Mouse (Mus musculus): ENCODE data around the gene Serpinc1. TPM values are rescaled to one million over a fixed set of nuclear protein-coding genes. Genes with fewer than 3 reads are reported as not detected.
"Not testable (repeated sequence)": the region's sequence is repeated elsewhere in the genome, so short reads cannot be mapped to it uniquely, and the experiment has no call there.

The Serpinc1 gene
- polyA plus RNA-seq, 1 experiment, result 0.21 TPM

DNA sequence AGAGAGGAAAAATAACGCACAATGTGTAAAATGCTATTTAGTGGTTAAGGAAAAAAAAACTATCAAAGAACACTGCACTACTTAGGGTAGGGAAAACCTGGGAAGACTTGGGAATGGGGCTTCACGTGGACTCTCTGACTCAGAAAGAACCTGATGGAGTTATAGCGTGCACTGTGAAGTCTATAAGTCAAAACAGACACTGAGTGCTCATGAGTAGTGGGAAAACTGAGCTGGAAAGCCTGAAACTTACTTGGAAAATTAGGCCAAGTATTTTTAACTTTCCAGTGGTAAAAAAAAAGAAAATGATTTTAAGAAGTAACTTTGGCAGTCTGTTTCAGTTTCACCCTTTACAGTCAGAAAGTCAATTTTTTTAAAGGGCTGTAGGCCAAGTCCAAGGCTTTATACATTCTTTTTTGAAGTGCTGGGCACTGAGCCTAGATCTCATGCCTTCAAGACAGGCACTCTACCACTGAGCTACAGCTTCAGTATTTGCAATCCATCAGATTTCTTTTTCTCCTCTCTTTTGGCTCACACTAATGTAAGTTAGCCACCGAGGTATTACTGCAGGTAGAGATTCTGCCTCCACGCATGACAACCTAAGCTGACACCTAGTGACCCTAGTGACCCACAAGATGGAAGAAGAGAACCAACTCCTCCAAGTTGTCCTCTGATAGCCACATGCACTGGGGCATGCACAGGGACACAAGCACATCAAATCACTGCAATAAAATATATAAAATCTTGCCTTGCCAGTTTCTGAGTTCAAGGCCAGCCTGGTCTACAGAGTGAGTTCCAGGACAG, 47.2 kb downstream of the Serpinc1 start:
- H3ac ChIP-seq (ENCODE audit: control insufficient read depth, insufficient read length, low read depth), result no peak overlapping the region
- H3K79me3 ChIP-seq (ENCODE audit: low read depth), result no peaks in the 10 kb centered on the region
- no peak overlapping the region for H3K4me3 ChIP-seq (ENCODE audit: insufficient read depth, poor library complexity, severe bottlenecking)
- no peak for TF ChIP-seq MYOG (IDR thresholded peaks at IDR 0.05; ENCODE audit: control insufficient read depth, extremely low read depth, insufficient read length)
- TF ChIP-seq MYOD1 (IDR thresholded peaks at IDR 0.05; ENCODE audit: control insufficient read depth, insufficient read length, low read depth), result no peak
- no peak for TF ChIP-seq MAX (IDR thresholded peaks at IDR 0.05)
- no peak for TF ChIP-seq CEBPB (IDR thresholded peaks at IDR 0.05; ENCODE audit: low read depth)
- no peak for TF ChIP-seq FOSL1 (IDR thresholded peaks at IDR 0.05; ENCODE audit: insufficient read depth, low read length, poor library complexity, severe bottlenecking)
- TF ChIP-seq CTCF (IDR thresholded peaks at IDR 0.05; ENCODE audit: control insufficient read depth, insufficient read depth, insufficient read length), result no peak
- no peak for TF ChIP-seq USF1 (IDR thresholded peaks at IDR 0.05; ENCODE audit: low read depth)
- H3K36me3 ChIP-seq (ENCODE audit: control insufficient read depth, insufficient read depth), result peaks cover 20% of the 10 kb centered on the region
- H3K27me3 ChIP-seq (ENCODE audit: control insufficient read depth, insufficient read depth, insufficient read length), result no peaks in the 10 kb centered on the region
- H3K79me2 ChIP-seq (ENCODE audit: control insufficient read depth, insufficient read depth), result no peaks in the 10 kb centered on the region

DNA sequence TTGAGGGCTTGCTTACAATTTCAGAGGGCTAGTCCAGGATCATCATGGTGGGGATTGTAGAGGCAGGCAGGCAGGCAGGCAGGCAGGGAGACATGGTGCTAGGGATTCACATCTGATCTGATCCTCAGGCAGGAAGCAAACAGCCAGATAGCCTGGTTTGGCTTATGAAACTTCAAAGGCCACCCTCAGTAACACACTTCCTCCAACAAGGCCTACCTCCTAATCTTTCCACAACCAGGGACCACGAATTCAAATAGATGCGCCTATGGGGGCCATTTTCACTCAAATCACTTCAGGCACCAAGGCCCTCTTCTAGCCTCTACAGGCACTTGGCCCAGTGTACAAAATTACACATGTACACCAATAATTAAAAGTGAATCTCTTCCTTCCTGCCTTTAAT, 48.8 kb downstream of the Serpinc1 start:
- Histone ChIP-seq H3K79me3 (ENCODE audit: low read depth) (no peaks in the 10 kb centered on the region), H3K79me2 (ENCODE audit: control insufficient read depth, insufficient read depth) (no peaks in the 10 kb centered on the region), H3K27me3 (ENCODE audit: control insufficient read depth, insufficient read depth, insufficient read length) (no peaks in the 10 kb centered on the region), H3K4me3 (ENCODE audit: insufficient read depth, poor library complexity, severe bottlenecking) (no peak overlapping the region), H3ac (ENCODE audit: control insufficient read depth, insufficient read length, low read depth) (no peak overlapping the region), H3K36me3 (ENCODE audit: control insufficient read depth, insufficient read depth) (peaks cover 30% of the 10 kb centered on the region)
- TF ChIP-seq CTCF (IDR thresholded peaks at IDR 0.05; ENCODE audit: control insufficient read depth, insufficient read depth, insufficient read length) (no peak), USF1 (IDR thresholded peaks at IDR 0.05; ENCODE audit: low read depth) (no peak), MAX (IDR thresholded peaks at IDR 0.05) (no peak), FOSL1 (IDR thresholded peaks at IDR 0.05; ENCODE audit: insufficient read depth, low read length, poor library complexity, severe bottlenecking) (no peak), CEBPB (IDR thresholded peaks at IDR 0.05; ENCODE audit: low read depth) (no peak), MYOG (IDR thresholded peaks at IDR 0.05; ENCODE audit: control insufficient read depth, extremely low read depth, insufficient read length) (no peak), MYOD1 (IDR thresholded peaks at IDR 0.05; ENCODE audit: control insufficient read depth, insufficient read length, low read depth) (no peak)

GRCm38 (mm10) chr1:161028427-161028826, 50.0 kb downstream of the Serpinc1 start:
- H3K27me3 ChIP-seq (ENCODE audit: control insufficient read depth, insufficient read depth, insufficient read length); H3ac ChIP-seq (ENCODE audit: control insufficient read depth, insufficient read length, low read depth); H3K79me2 ChIP-seq (ENCODE audit: control insufficient read depth, insufficient read depth); H3K79me3 ChIP-seq (ENCODE audit: low read depth); H3K4me3 ChIP-seq (ENCODE audit: insufficient read depth, poor library complexity, severe bottlenecking): not testable (repeated sequence)
- peaks cover 31% of the 10 kb centered on the region for H3K36me3 ChIP-seq (ENCODE audit: control insufficient read depth, insufficient read depth)

GRCm38 (mm10) chr1:161030058-161030457, 51.7 kb downstream of the Serpinc1 start:
- peaks cover 31% of the 10 kb centered on the region for H3K36me3 ChIP-seq (ENCODE audit: control insufficient read depth, insufficient read depth)
- peaks cover under 1% of the 10 kb centered on the region for H3K79me3 ChIP-seq (ENCODE audit: low read depth)
- TF ChIP-seq MYOG (IDR thresholded peaks at IDR 0.05; ENCODE audit: control insufficient read depth, extremely low read depth, insufficient read length) (no peak), USF1 (IDR thresholded peaks at IDR 0.05; ENCODE audit: low read depth) (no peak), MYOD1 (IDR thresholded peaks at IDR 0.05; ENCODE audit: control insufficient read depth, insufficient read length, low read depth) (no peak), FOSL1 (IDR thresholded peaks at IDR 0.05; ENCODE audit: insufficient read depth, low read length, poor library complexity, severe bottlenecking) (no peak), MAX (IDR thresholded peaks at IDR 0.05) (no peak), CEBPB (IDR thresholded peaks at IDR 0.05; ENCODE audit: low read depth) (no peak), CTCF (IDR thresholded peaks at IDR 0.05; ENCODE audit: control insufficient read depth, insufficient read depth, insufficient read length) (no peak)

GRCm38 (mm10) chr1:161031881-161032280, 53.5 kb downstream of the Serpinc1 start:
- Histone ChIP-seq H3K36me3 (ENCODE audit: control insufficient read depth, insufficient read depth) (peaks cover 47% of the 10 kb centered on the region), H3ac (ENCODE audit: control insufficient read depth, insufficient read length, low read depth) (no peak overlapping the region), H3K27me3 (ENCODE audit: control insufficient read depth, insufficient read depth, insufficient read length) (no peaks in the 10 kb centered on the region), H3K79me2 (ENCODE audit: control insufficient read depth, insufficient read depth) (peaks cover 34% of the 10 kb centered on the region), H3K79me3 (ENCODE audit: low read depth) (peaks cover 19% of the 10 kb centered on the region), H3K4me3 (ENCODE audit: insufficient read depth, poor library complexity, severe bottlenecking) (no peak overlapping the region)
- TF ChIP-seq MYOG (IDR thresholded peaks at IDR 0.05; ENCODE audit: control insufficient read depth, extremely low read depth, insufficient read length) (no peak), MAX (IDR thresholded peaks at IDR 0.05) (no peak), MYOD1 (IDR thresholded peaks at IDR 0.05; ENCODE audit: control insufficient read depth, insufficient read length, low read depth) (no peak), CTCF (IDR thresholded peaks at IDR 0.05; ENCODE audit: control insufficient read depth, insufficient read depth, insufficient read length) (no peak), USF1 (IDR thresholded peaks at IDR 0.05; ENCODE audit: low read depth) (no peak), CEBPB (IDR thresholded peaks at IDR 0.05; ENCODE audit: low read depth) (no peak), FOSL1 (IDR thresholded peaks at IDR 0.05; ENCODE audit: insufficient read depth, low read length, poor library complexity, severe bottlenecking) (no peak)

More at GRCm38 (mm10) chr1:161030058-161030457, 51.7 kb downstream of the Serpinc1 start:
- Histone ChIP-seq H3K79me2 (ENCODE audit: control insufficient read depth, insufficient read depth) (peaks cover 15% of the 10 kb centered on the region), H3K4me3 (ENCODE audit: insufficient read depth, poor library complexity, severe bottlenecking) (no peak overlapping the region), H3K27me3 (ENCODE audit: control insufficient read depth, insufficient read depth, insufficient read length) (no peaks in the 10 kb centered on the region), H3ac (ENCODE audit: control insufficient read depth, insufficient read length, low read depth) (no peak overlapping the region)

DNA sequence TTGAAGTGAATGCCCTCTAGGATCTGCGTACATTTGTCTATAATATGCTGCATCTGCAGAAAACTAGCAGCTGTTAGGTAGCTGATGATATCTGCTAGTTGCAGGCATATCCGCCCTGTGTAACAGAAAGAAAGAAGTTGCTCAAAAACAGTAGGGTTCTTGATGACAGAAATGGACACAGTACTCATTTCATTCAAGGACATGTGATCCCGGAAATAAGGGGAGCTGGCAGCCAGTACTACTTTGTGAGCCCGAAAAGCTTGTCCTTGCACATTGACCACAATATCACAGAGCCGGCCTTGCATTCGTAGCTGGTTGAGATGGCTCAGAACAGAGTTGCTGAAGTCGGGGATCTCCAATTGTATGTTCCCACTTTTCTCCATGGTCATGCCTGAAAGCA, 54.0 kb downstream of the Serpinc1 start:
- Histone ChIP-seq H3K36me3 (ENCODE audit: control insufficient read depth, insufficient read depth) (peaks cover 51% of the 10 kb centered on the region), H3ac (ENCODE audit: control insufficient read depth, insufficient read length, low read depth) (no peak overlapping the region), H3K4me3 (ENCODE audit: insufficient read depth, poor library complexity, severe bottlenecking) (no peak overlapping the region), H3K79me2 (ENCODE audit: control insufficient read depth, insufficient read depth) (peaks cover 38% of the 10 kb centered on the region), H3K27me3 (ENCODE audit: control insufficient read depth, insufficient read depth, insufficient read length) (no peaks in the 10 kb centered on the region), H3K79me3 (ENCODE audit: low read depth) (peaks cover 23% of the 10 kb centered on the region)
- no peak for TF ChIP-seq MAX (IDR thresholded peaks at IDR 0.05)
- no peak for TF ChIP-seq MYOD1 (IDR thresholded peaks at IDR 0.05; ENCODE audit: control insufficient read depth, insufficient read length, low read depth)
- TF ChIP-seq MYOG (IDR thresholded peaks at IDR 0.05; ENCODE audit: control insufficient read depth, extremely low read depth, insufficient read length), result no peak
- TF ChIP-seq USF1 (IDR thresholded peaks at IDR 0.05; ENCODE audit: low read depth), result no peak
- no peak for TF ChIP-seq CTCF (IDR thresholded peaks at IDR 0.05; ENCODE audit: control insufficient read depth, insufficient read depth, insufficient read length)
- no peak for TF ChIP-seq CEBPB (IDR thresholded peaks at IDR 0.05; ENCODE audit: low read depth)
- no peak for TF ChIP-seq FOSL1 (IDR thresholded peaks at IDR 0.05; ENCODE audit: insufficient read depth, low read length, poor library complexity, severe bottlenecking)

All from C2C12 (cell line).